ENCODE assay signal across 10 mouse cellular contexts in genomic region chr9:14631729-14632128, GRCm38 (mm10). TPM values are rescaled to one million over a fixed set of nuclear protein-coding genes. Genes with fewer than 3 reads are reported as not detected.
DNase-seq lines count a peak whose midpoint lies in the region; ATAC-seq and TF ChIP-seq lines count a peak whose summit lies in the region.
"Had no signal": no experiment of that assay in that cellular context is flagged by ENCODE, and none has a peak within 500 bp of the region (broad histone marks: within the 10 kb centered on the region; RNA-seq: fewer than 3 reads in every experiment).

No protein-coding gene starts in this region.

- WGBS in embryonic facial prominence, embryonic 11.5 days, result 24% methylated on average over 5 of the region's 5 CpGs
- 32% methylated on average over 5 of the region's 5 CpGs for WGBS in embryonic facial prominence, embryonic 10.5 days
- 31% methylated on average over 5 of the region's 5 CpGs for WGBS in neural tube, embryonic 13.5 days
- 35% methylated on average over 5 of the region's 5 CpGs for WGBS in neural tube, embryonic 15.5 days
- WGBS in limb, embryonic 12.5 days, result 21% methylated on average over 5 of the region's 5 CpGs
- 34% methylated on average over 5 of the region's 5 CpGs for WGBS in stomach, embryonic 16.5 days

- peak; percentile 67 for ATAC-seq in embryonic facial prominence, embryonic 11.5 days (replicated peaks; ENCODE audit: insufficient number of reproducible peaks, low FRiP score, low TSS enrichment, low read depth)
- peak; percentile 54; the same call in 1 of the 2 replicates for ATAC-seq in neural tube, embryonic 13.5 days (ENCODE audit: low read depth)
- no peak for ATAC-seq in neural tube, embryonic 15.5 days (ENCODE audit: low FRiP score)
- peak; percentile 63; the same call in 1 of the 2 replicates for ATAC-seq in limb, embryonic 12.5 days (ENCODE audit: insufficient number of reproducible peaks, insufficient read depth, low FRiP score, low TSS enrichment, low read depth)
- ATAC-seq in stomach, embryonic 16.5 days (ENCODE audit: insufficient read depth, low FRiP score), result peak; percentile 64

- intact Hi-C loops in left cerebral cortex, adult 2 months (cut with DNase I), result no loop called here

- H3K9me3 ChIP-seq in embryonic facial prominence, embryonic 11.5 days (replicated peaks; ENCODE audit: control insufficient read depth, low read length), result no peaks in the 10 kb centered on the region
- H3K9me3 ChIP-seq in embryonic facial prominence, embryonic 10.5 days, result no peaks in the 10 kb centered on the region
- no peaks in the 10 kb centered on the region for H3K9me3 ChIP-seq in neural tube, embryonic 13.5 days
- no peaks in the 10 kb centered on the region for H3K9me3 ChIP-seq in neural tube, embryonic 15.5 days (replicated peaks)
- H3K9me3 ChIP-seq in limb, embryonic 12.5 days, result no peaks in the 10 kb centered on the region
- no peaks in the 10 kb centered on the region for H3K9me3 ChIP-seq in stomach, embryonic 16.5 days (replicated peaks; ENCODE audit: control insufficient read depth, low read length)
- H3K9me3 ChIP-seq: forebrain, embryonic 12.5 days had no signal

- no peak overlapping the region for H3K9ac ChIP-seq in embryonic facial prominence, embryonic 11.5 days (replicated peaks; ENCODE audit: low read length)
- H3K9ac ChIP-seq in neural tube, embryonic 13.5 days, result no peak overlapping the region
- H3K9ac ChIP-seq in neural tube, embryonic 15.5 days (replicated peaks), result no peak overlapping the region
- H3K9ac ChIP-seq in limb, embryonic 12.5 days (replicated peaks), result no peak overlapping the region
- no peak overlapping the region for H3K9ac ChIP-seq in stomach, embryonic 16.5 days (ENCODE audit: low read length)
- H3K9ac ChIP-seq: forebrain, embryonic 12.5 days had no signal

- no peak overlapping the region for H3K4me3 ChIP-seq in embryonic facial prominence, embryonic 11.5 days (ENCODE audit: low read depth, low read length)
- no peak overlapping the region for H3K4me3 ChIP-seq in embryonic facial prominence, embryonic 10.5 days
- H3K4me3 ChIP-seq in neural tube, embryonic 13.5 days, result no peak overlapping the region
- H3K4me3 ChIP-seq in neural tube, embryonic 15.5 days (replicated peaks), result no peak overlapping the region
- H3K4me3 ChIP-seq in limb, embryonic 12.5 days (replicated peaks), result no peak overlapping the region
- H3K4me3 ChIP-seq in stomach, embryonic 16.5 days (replicated peaks; ENCODE audit: low read length), result no peak overlapping the region
- H3K4me3 ChIP-seq in left cerebral cortex, adult 2 months, result no peak overlapping the region
- H3K4me3 ChIP-seq: forebrain, embryonic 12.5 days had no signal

- no peak for DNase-seq in embryonic facial prominence, embryonic 11.5 days (ENCODE audit: low spot score)
- DNase-seq in embryonic facial prominence, embryonic 10.5 days (ENCODE audit: low spot score), result no peak
- DNase-seq in testis, postnatal 14 days (ENCODE audit: low spot score), result no peak
- DNase-seq in left cerebral cortex, adult 2 months (ENCODE audit: extremely low spot score in 1 of 2, low spot score in 2 of 2), result no peak
- DNase-seq: cerebellum, adult 11 months had no signal

- TF ChIP-seq CTCF in left cerebral cortex, adult 2 months (IDR thresholded peaks at IDR 0.05), result no peak

- H3K27ac ChIP-seq in embryonic facial prominence, embryonic 11.5 days (replicated peaks; ENCODE audit: low read depth, low read length), result no peak overlapping the region
- no peak overlapping the region for H3K27ac ChIP-seq in embryonic facial prominence, embryonic 10.5 days (replicated peaks)
- no peak overlapping the region for H3K27ac ChIP-seq in neural tube, embryonic 13.5 days (replicated peaks)
- no peak overlapping the region for H3K27ac ChIP-seq in neural tube, embryonic 15.5 days (replicated peaks)
- H3K27ac ChIP-seq in limb, embryonic 12.5 days, result peak overlapping the region; percentile 56; the same call in 1 of the 2 replicates
- no peak overlapping the region for H3K27ac ChIP-seq in stomach, embryonic 16.5 days (ENCODE audit: low read length)
- no peak overlapping the region for H3K27ac ChIP-seq in left cerebral cortex, adult 2 months
- H3K27ac ChIP-seq: forebrain, embryonic 12.5 days had no signal

- H3K4me1 ChIP-seq in embryonic facial prominence, embryonic 11.5 days (ENCODE audit: control insufficient read depth, insufficient read depth, low read length), result peaks cover 2% of the 10 kb centered on the region; the same call in 1 of the 2 replicates
- peaks cover 23% of the 10 kb centered on the region for H3K4me1 ChIP-seq in embryonic facial prominence, embryonic 10.5 days
- H3K4me1 ChIP-seq in neural tube, embryonic 13.5 days (replicated peaks), result peaks cover 23% of the 10 kb centered on the region
- H3K4me1 ChIP-seq in neural tube, embryonic 15.5 days, result peaks cover 24% of the 10 kb centered on the region
- H3K4me1 ChIP-seq in limb, embryonic 12.5 days (replicated peaks), result peaks cover 15% of the 10 kb centered on the region
- no peaks in the 10 kb centered on the region for H3K4me1 ChIP-seq in stomach, embryonic 16.5 days (ENCODE audit: control insufficient read depth, insufficient read depth, low read length)

- no peaks in the 10 kb centered on the region for H3K36me3 ChIP-seq in embryonic facial prominence, embryonic 11.5 days (replicated peaks; ENCODE audit: control insufficient read depth, insufficient read depth, low read depth, low read length)
- H3K36me3 ChIP-seq in embryonic facial prominence, embryonic 10.5 days (replicated peaks), result no peaks in the 10 kb centered on the region
- no peaks in the 10 kb centered on the region for H3K36me3 ChIP-seq in neural tube, embryonic 13.5 days
- H3K36me3 ChIP-seq in neural tube, embryonic 15.5 days, result no peaks in the 10 kb centered on the region
- no peaks in the 10 kb centered on the region for H3K36me3 ChIP-seq in limb, embryonic 12.5 days
- H3K36me3 ChIP-seq in stomach, embryonic 16.5 days (ENCODE audit: control insufficient read depth, insufficient read depth, low read length), result no peaks in the 10 kb centered on the region
- H3K36me3 ChIP-seq: forebrain, embryonic 12.5 days had no signal

- no peaks in the 10 kb centered on the region for H3K27me3 ChIP-seq in embryonic facial prominence, embryonic 11.5 days (ENCODE audit: control insufficient read depth, insufficient read depth, low read length)
- peaks cover 36% of the 10 kb centered on the region for H3K27me3 ChIP-seq in embryonic facial prominence, embryonic 10.5 days (replicated peaks; ENCODE audit: low read depth, poor library complexity, severe bottlenecking)
- H3K27me3 ChIP-seq in neural tube, embryonic 13.5 days, result peaks cover 14% of the 10 kb centered on the region
- peaks cover 7% of the 10 kb centered on the region; the same call in 1 of the 2 replicates for H3K27me3 ChIP-seq in neural tube, embryonic 15.5 days (replicated peaks)
- peaks cover 7% of the 10 kb centered on the region; the same call in 1 of the 2 replicates for H3K27me3 ChIP-seq in limb, embryonic 12.5 days
- no peaks in the 10 kb centered on the region; the same call in 1 of the 2 replicates for H3K27me3 ChIP-seq in stomach, embryonic 16.5 days (ENCODE audit: control insufficient read depth, insufficient read depth, low read length)

- H3K4me2 ChIP-seq in embryonic facial prominence, embryonic 11.5 days (ENCODE audit: low read depth, low read length), result no peak overlapping the region
- no peak overlapping the region for H3K4me2 ChIP-seq in neural tube, embryonic 13.5 days
- no peak overlapping the region for H3K4me2 ChIP-seq in neural tube, embryonic 15.5 days
- no peak overlapping the region for H3K4me2 ChIP-seq in limb, embryonic 12.5 days
- H3K4me2 ChIP-seq in stomach, embryonic 16.5 days (ENCODE audit: low read depth, low read length), result no peak overlapping the region
- H3K4me2 ChIP-seq: forebrain, embryonic 12.5 days had no signal

RNA-seq across cellular contexts. Expression of gene Amotl1, which starts 13.1 kb away (rescaled TPM):
- polyA plus RNA-seq in embryonic facial prominence, embryonic 11.5 days (2014; fragmentation: Nextera tagmentation; extraction: Ambion mirVana), result 28.3 and 28.6 TPM in 2 replicates
- 23.1 and 27.4 TPM in 2 replicates for polyA plus RNA-seq in embryonic facial prominence, embryonic 10.5 days (2016; fragmentation: Nextera tagmentation; extraction: Ambion mirVana)
- 8.0 and 9.3 TPM in 2 replicates for polyA plus RNA-seq in neural tube, embryonic 13.5 days (2015; fragmentation: Nextera tagmentation; extraction: Ambion mirVana)
- 6.8 and 9.3 TPM in 2 replicates for polyA plus RNA-seq in neural tube, embryonic 15.5 days (2015; fragmentation: Nextera tagmentation; extraction: Ambion mirVana)
- 33.3 and 34.8 TPM in 2 replicates for polyA plus RNA-seq in limb, embryonic 12.5 days (2016; fragmentation: Nextera tagmentation; extraction: Ambion mirVana)
- polyA plus RNA-seq in stomach, embryonic 16.5 days (2015; fragmentation: Nextera tagmentation; extraction: Ambion mirVana), result 19.7 and 19.8 TPM in 2 replicates
- total RNA-seq in left cerebral cortex, adult 2 months (2021), result 10 to 100 TPM; 17.6 to 18.8 TPM
